Comparison of ENCODE assay signal across 8 mouse cellular contexts in the genomic region with DNA sequence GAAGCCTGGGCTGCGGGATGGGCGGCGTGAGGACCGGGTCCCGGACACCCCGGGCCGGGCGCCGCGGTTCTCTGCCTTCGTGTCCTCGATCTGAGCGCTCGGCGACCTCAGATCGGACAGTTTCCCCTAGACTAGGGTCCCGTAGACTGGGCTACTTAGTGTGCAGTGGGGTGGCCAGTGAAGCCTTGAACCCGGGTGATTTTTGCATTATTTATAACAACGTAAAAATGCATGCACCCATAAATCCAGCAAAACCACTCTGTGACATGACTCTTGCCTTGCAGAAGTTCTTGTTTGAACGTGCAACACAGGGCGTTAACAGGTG. TPM values are rescaled to one million over a fixed set of nuclear protein-coding genes. Genes with fewer than 3 reads are reported as not detected.
A peak's percentile ranks its signal among the peaks of the same experiment; 100 is the strongest.
DNase-seq lines count a peak whose midpoint lies in the region; ATAC-seq and TF ChIP-seq lines count a peak whose summit lies in the region.

No protein-coding gene starts in this region.

- DNase-seq in heart, postnatal 0 days (ENCODE audit: low spot score) = no peak
- DNase-seq in heart, postnatal 4 days = no peak
- DNase-seq in Patski (ENCODE audit: low read depth, low spot score) = no peak
- DNase-seq in hindbrain, embryonic 11.5 days (ENCODE audit: low spot score) = no peak
- no peak for DNase-seq in midbrain, embryonic 11.5 days (ENCODE audit: low spot score, missing footprints)
- DNase-seq in spleen, postnatal 10 days (ENCODE audit: low spot score in 2 of 2) = no peak
- DNase-seq in right cerebral cortex, postnatal 4 days = no peak
- no peak for DNase-seq in layer of hippocampus, postnatal 36 days

- peaks cover 12% of the 10 kb centered on the region for H3K36me3 ChIP-seq in heart, postnatal 0 days (replicated peaks; ENCODE audit: control insufficient read depth, insufficient read depth, low read length)
- H3K36me3 ChIP-seq in hindbrain, embryonic 11.5 days (ENCODE audit: control insufficient read depth, insufficient read depth, low read length) = no peaks in the 10 kb centered on the region
- no peaks in the 10 kb centered on the region for H3K36me3 ChIP-seq in midbrain, embryonic 11.5 days (ENCODE audit: control insufficient read depth, insufficient read depth, low read length)

- peak overlapping the region; percentile 42; the same call in 1 of the 2 replicates for H3K9ac ChIP-seq in heart, postnatal 0 days (replicated peaks; ENCODE audit: low read depth, low read length)
- H3K9ac ChIP-seq in hindbrain, embryonic 11.5 days (ENCODE audit: low read depth, low read length) = peak overlapping the region; percentile 58
- peak overlapping the region; percentile 87 for H3K9ac ChIP-seq in midbrain, embryonic 11.5 days (ENCODE audit: low read length)

- no peak for TF ChIP-seq CTCF in heart, postnatal 0 days (IDR thresholded peaks at IDR 0.05; ENCODE audit: low read depth)
- no peak for TF ChIP-seq CTCF in Patski (IDR thresholded peaks at IDR 0.05)

- H3K27ac ChIP-seq in heart, postnatal 0 days (ENCODE audit: low read depth) = no peak overlapping the region
- H3K27ac ChIP-seq in hindbrain, embryonic 11.5 days (ENCODE audit: low read depth, low read length) = no peak overlapping the region
- H3K27ac ChIP-seq in midbrain, embryonic 11.5 days (ENCODE audit: low read depth, low read length) = no peak overlapping the region

- no peaks in the 10 kb centered on the region for H3K27me3 ChIP-seq in heart, postnatal 0 days (ENCODE audit: control insufficient read depth, insufficient read depth, low read length)
- no peaks in the 10 kb centered on the region for H3K27me3 ChIP-seq in Patski
- no peaks in the 10 kb centered on the region for H3K27me3 ChIP-seq in hindbrain, embryonic 11.5 days (ENCODE audit: control insufficient read depth, insufficient read depth, low read length)
- no peaks in the 10 kb centered on the region for H3K27me3 ChIP-seq in midbrain, embryonic 11.5 days (ENCODE audit: control insufficient read depth, insufficient read depth, low read length)

- in situ Hi-C loops in Patski (cut with MboI; ENCODE audit: low pct_unique_long_range_greater_than_20kb) = no loop called here

- 0 out of 2 replicates have a peak, but pooled peaks have one; percentile 9 for TF ChIP-seq EP300 in heart, postnatal 0 days (IDR thresholded peaks at IDR 0.05; ENCODE audit: low read depth)

- CTCF ChIA-PET in Patski (lab: Charles Lee) = interaction anchor here (3.5 kb wide), 1 partner anchor 17 kb away, joined by 19 read pairs; no protein-coding TSS in a partner anchor

- H3K9me3 ChIP-seq in heart, postnatal 0 days (replicated peaks; ENCODE audit: control insufficient read depth, low read length) = no peaks in the 10 kb centered on the region
- H3K9me3 ChIP-seq in hindbrain, embryonic 11.5 days (ENCODE audit: control insufficient read depth, low read length) = no peaks in the 10 kb centered on the region
- no peaks in the 10 kb centered on the region for H3K9me3 ChIP-seq in midbrain, embryonic 11.5 days (ENCODE audit: control insufficient read depth, low read length)

- POLR2A ChIA-PET in Patski (lab: Charles Lee) = no interaction called here

- ATAC-seq in heart, postnatal 0 days (ENCODE audit: insufficient read depth, low read depth) = no peak
- ATAC-seq in Patski = peak; percentile 6
- peak; percentile 54 for ATAC-seq in hindbrain, embryonic 11.5 days (ENCODE audit: low FRiP score)
- no peak; the same call in 1 of the 2 replicates for ATAC-seq in midbrain, embryonic 11.5 days (ENCODE audit: low FRiP score)

- 2% methylated on average over 21 of the region's 21 CpGs for WGBS in heart, postnatal 0 days
- under 1% methylated on average over 21 of the region's 21 CpGs for WGBS in hindbrain, embryonic 11.5 days
- WGBS in midbrain, embryonic 11.5 days = under 1% methylated on average over 21 of the region's 21 CpGs

- peak overlapping the region; percentile 75 for H3K4me2 ChIP-seq in heart, postnatal 0 days (ENCODE audit: low read depth, low read length)
- H3K4me2 ChIP-seq in hindbrain, embryonic 11.5 days (replicated peaks; ENCODE audit: low read depth, low read length) = peak overlapping the region; percentile 58
- peak overlapping the region; percentile 76 for H3K4me2 ChIP-seq in midbrain, embryonic 11.5 days

- peaks cover 7% of the 10 kb centered on the region for H3K4me1 ChIP-seq in heart, postnatal 0 days (ENCODE audit: control insufficient read depth, insufficient read depth)
- peaks cover 4% of the 10 kb centered on the region; the same call in 1 of the 2 replicates for H3K4me1 ChIP-seq in hindbrain, embryonic 11.5 days (replicated peaks; ENCODE audit: control insufficient read depth, insufficient read depth, low read length)
- peaks cover 8% of the 10 kb centered on the region for H3K4me1 ChIP-seq in midbrain, embryonic 11.5 days (ENCODE audit: control insufficient read depth, insufficient read depth, low read length)

- H3K4me3 ChIP-seq in heart, postnatal 0 days (ENCODE audit: low read depth, low read length) = peak overlapping the region; percentile 66
- H3K4me3 ChIP-seq in hindbrain, embryonic 11.5 days (ENCODE audit: low read depth, low read length) = peak overlapping the region; percentile 54
- H3K4me3 ChIP-seq in midbrain, embryonic 11.5 days (ENCODE audit: low read depth, low read length) = peak overlapping the region; percentile 80

RNA-seq across cellular contexts. Expression of a gene that starts 0.3 kb away (rescaled TPM):
- 22.2 and 24.6 TPM in 2 replicates for total RNA-seq in heart, postnatal 0 days (2014; rRNA removed; ENCODE audit: low replicate concordance)
- polyA plus RNA-seq in heart, postnatal 0 days (2015; fragmentation: Nextera tagmentation; extraction: Ambion mirVana) = 12.6 and 13.3 TPM in 2 replicates
- total RNA-seq in heart, postnatal 4 days (2021) = 10 to 100 TPM; 14.8 to 18.2 TPM
- 28.4 TPM for polyA plus RNA-seq in Patski (2021)
- polyA plus RNA-seq in hindbrain, embryonic 11.5 days (2014; fragmentation: Nextera tagmentation; extraction: Ambion mirVana) = 58.7 and 61.1 TPM in 2 replicates
- 62.5 and 63.3 TPM in 2 replicates for polyA plus RNA-seq in midbrain, embryonic 11.5 days (2014; fragmentation: Nextera tagmentation; extraction: Ambion mirVana)
- total RNA-seq in layer of hippocampus, postnatal 36 days (2021) = 10 to 100 TPM; 25.0 to 27.1 TPM

RNA-seq across cellular contexts. Expression of a gene that starts 0.5 kb away (rescaled TPM):
- 14.0 and 19.7 TPM in 2 replicates for total RNA-seq in heart, postnatal 0 days (2014; rRNA removed; ENCODE audit: low replicate concordance)
- polyA plus RNA-seq in heart, postnatal 0 days (2015; fragmentation: Nextera tagmentation; extraction: Ambion mirVana) = 17.0 and 18.3 TPM in 2 replicates
- 10 to 100 TPM; 12.8 to 12.9 TPM for total RNA-seq in heart, postnatal 4 days (2021)
- 37.0 TPM for polyA plus RNA-seq in Patski (2021)
- polyA plus RNA-seq in hindbrain, embryonic 11.5 days (2014; fragmentation: Nextera tagmentation; extraction: Ambion mirVana) = 20.3 and 23.4 TPM in 2 replicates
- polyA plus RNA-seq in midbrain, embryonic 11.5 days (2014; fragmentation: Nextera tagmentation; extraction: Ambion mirVana) = 22.3 and 23.7 TPM in 2 replicates
- 10 to 100 TPM; 18.3 to 19.0 TPM for total RNA-seq in layer of hippocampus, postnatal 36 days (2021)

Comparison
In these comparisons a context has a peak if more than half of its experiments do, and no peak if none do; other contexts are left out.
1. ATAC-seq: peak in Patski (single experiment) and hindbrain, embryonic 11.5 days (single experiment); none in heart, postnatal 0 days (single experiment) and midbrain, embryonic 11.5 days (single experiment).
2. Peak in every context shown above with its lines, with median percentiles within 50 percentile points of each other: H3K4me2 ChIP-seq, H3K4me3 ChIP-seq and H3K9ac ChIP-seq.